ENCODE assay signal across 9 mouse cellular contexts in the genomic region with DNA sequence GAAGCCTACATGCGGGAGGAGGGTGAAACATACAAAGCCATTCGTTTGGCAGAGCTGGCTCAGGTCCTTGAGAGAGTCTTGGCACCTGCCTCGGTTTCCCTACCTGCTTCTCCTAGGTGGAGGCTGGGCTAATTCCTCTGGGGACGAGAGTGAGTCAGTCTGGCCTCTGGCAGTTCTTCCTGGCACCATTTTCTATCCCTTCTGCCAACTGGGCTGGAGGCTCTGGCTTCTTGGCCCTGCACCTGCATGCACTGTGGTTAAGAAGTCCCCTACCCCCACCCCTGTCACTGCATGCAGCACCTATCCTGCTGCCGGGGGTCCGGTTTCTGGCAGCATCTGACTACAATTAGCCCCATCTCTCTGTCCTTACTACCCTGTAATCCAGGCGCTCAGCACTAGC. TPM values are rescaled to one million over a fixed set of nuclear protein-coding genes. Genes with fewer than 3 reads are reported as not detected.
DNase-seq lines count a peak whose midpoint lies in the region; ATAC-seq lines count a peak whose summit lies in the region.
"Had no signal": no experiment of that assay in that cellular context is flagged by ENCODE, and none has a peak within 500 bp of the region (broad histone marks: within the 10 kb centered on the region; RNA-seq: fewer than 3 reads in every experiment).

No protein-coding gene starts in this region.

- H3K36me3 ChIP-seq in heart, embryonic 15.5 days = no peaks in the 10 kb centered on the region
- H3K36me3 ChIP-seq in heart, embryonic 12.5 days = no peaks in the 10 kb centered on the region
- no peaks in the 10 kb centered on the region for H3K36me3 ChIP-seq in intestine, embryonic 16.5 days (ENCODE audit: control insufficient read depth, insufficient read depth, low read length)
- peaks cover 3% of the 10 kb centered on the region; the same call in 1 of the 2 replicates for H3K36me3 ChIP-seq in limb, embryonic 10.5 days

- H3K27ac ChIP-seq in heart, embryonic 15.5 days = 0 out of 2 replicates have a peak overlapping the region, but pooled peaks have one; percentile 10
- no peak overlapping the region for H3K27ac ChIP-seq in heart, embryonic 12.5 days (ENCODE audit: poor library complexity, severe bottlenecking)
- 0 out of 2 replicates have a peak overlapping the region, but pooled peaks have one; percentile 13 for H3K27ac ChIP-seq in intestine, embryonic 16.5 days (ENCODE audit: low read length)
- no peak overlapping the region for H3K27ac ChIP-seq in limb, embryonic 10.5 days

- no peak for ATAC-seq in heart, embryonic 15.5 days (replicated peaks; ENCODE audit: insufficient number of reproducible peaks, insufficient read depth, low FRiP score, low read depth)
- no peak for ATAC-seq in heart, embryonic 12.5 days (ENCODE audit: insufficient number of reproducible peaks, low FRiP score)
- no peak for ATAC-seq in intestine, embryonic 16.5 days

- H3K4me3 ChIP-seq in heart, embryonic 15.5 days = no peak overlapping the region
- H3K4me3 ChIP-seq in heart, embryonic 12.5 days = no peak overlapping the region
- no peak overlapping the region for H3K4me3 ChIP-seq in intestine, embryonic 16.5 days (ENCODE audit: low read length)
- H3K4me3 ChIP-seq in limb, embryonic 10.5 days = no peak overlapping the region

- DNase-seq in adrenal gland, postnatal 25 days = peak; percentile 60
- DNase-seq in fibroblast of lung, adult 2 months (ENCODE audit: low read depth) = peak; percentile 51
- no peak for DNase-seq in layer of hippocampus, postnatal 25 days (ENCODE audit: extremely low spot score in 1 of 2, low spot score in 1 of 2)
- no peak for DNase-seq in limb, embryonic 10.5 days (ENCODE audit: low spot score)
- DNase-seq in ovary, adult 18-20 months (ENCODE audit: low spot score) = no peak
- DNase-seq: lung, embryonic 14.5 days had no signal

- H3K9me3 ChIP-seq in heart, embryonic 15.5 days (replicated peaks) = no peaks in the 10 kb centered on the region
- H3K9me3 ChIP-seq in heart, embryonic 12.5 days (replicated peaks) = no peaks in the 10 kb centered on the region
- H3K9me3 ChIP-seq in intestine, embryonic 16.5 days (ENCODE audit: control insufficient read depth, low read length) = no peaks in the 10 kb centered on the region
- no peaks in the 10 kb centered on the region for H3K9me3 ChIP-seq in limb, embryonic 10.5 days (replicated peaks)

- H3K27me3 ChIP-seq in heart, embryonic 15.5 days = peaks cover 32% of the 10 kb centered on the region
- H3K27me3 ChIP-seq in heart, embryonic 12.5 days (replicated peaks) = peaks cover 50% of the 10 kb centered on the region
- H3K27me3 ChIP-seq in intestine, embryonic 16.5 days (replicated peaks; ENCODE audit: control insufficient read depth, insufficient read depth, low read length) = no peaks in the 10 kb centered on the region; the same call in 1 of the 2 replicates
- H3K27me3 ChIP-seq in limb, embryonic 10.5 days (ENCODE audit: low read depth, poor library complexity, severe bottlenecking) = peaks cover 60% of the 10 kb centered on the region

- 72% methylated on average over 7 of the region's 7 CpGs for WGBS in heart, embryonic 15.5 days
- WGBS in heart, embryonic 12.5 days = 80% methylated on average over 7 of the region's 7 CpGs
- WGBS in intestine, embryonic 16.5 days = 74% methylated on average over 7 of the region's 7 CpGs
- WGBS in limb, embryonic 10.5 days = 66% methylated on average over 7 of the region's 7 CpGs

- H3K4me1 ChIP-seq in heart, embryonic 15.5 days (replicated peaks) = peaks cover 37% of the 10 kb centered on the region
- H3K4me1 ChIP-seq in heart, embryonic 12.5 days (replicated peaks) = peaks cover 39% of the 10 kb centered on the region
- H3K4me1 ChIP-seq in intestine, embryonic 16.5 days (ENCODE audit: control insufficient read depth, insufficient read depth, low read length) = peaks cover 53% of the 10 kb centered on the region
- peaks cover 62% of the 10 kb centered on the region for H3K4me1 ChIP-seq in limb, embryonic 10.5 days

- 0 out of 2 replicates have a peak overlapping the region, but pooled peaks have one; percentile 11 for H3K4me2 ChIP-seq in heart, embryonic 15.5 days
- no peak overlapping the region for H3K4me2 ChIP-seq in heart, embryonic 12.5 days
- H3K4me2 ChIP-seq in intestine, embryonic 16.5 days (ENCODE audit: low read depth, low read length) = peak overlapping the region; percentile 27; the same call in 1 of the 2 replicates
- H3K4me2 ChIP-seq: lung, embryonic 14.5 days had no signal

- H3K9ac ChIP-seq in heart, embryonic 15.5 days = no peak overlapping the region
- no peak overlapping the region for H3K9ac ChIP-seq in heart, embryonic 12.5 days
- no peak overlapping the region for H3K9ac ChIP-seq in intestine, embryonic 16.5 days (ENCODE audit: low read depth, low read length)
- H3K9ac ChIP-seq: lung, embryonic 14.5 days had no signal

RNA-seq across cellular contexts. Expression of gene Fam222a, which starts 7.7 kb away (rescaled TPM):
- 0.74 and 1.6 TPM in 2 replicates for polyA plus RNA-seq in heart, embryonic 15.5 days (2015; fragmentation: Nextera tagmentation; extraction: Ambion mirVana)
- polyA plus RNA-seq in heart, embryonic 12.5 days (2016; fragmentation: Nextera tagmentation; extraction: Ambion mirVana) = 0.63 and 1.1 TPM in 2 replicates
- total RNA-seq in adrenal gland, postnatal 25 days (2021) = 26.9 and 39.8 TPM in 2 replicates
- 3.9 and 5.8 TPM in 2 replicates for polyA plus RNA-seq in intestine, embryonic 16.5 days (2015; fragmentation: Nextera tagmentation; extraction: Ambion mirVana)
- 1 to 10 TPM; 5.1 to 6.6 TPM for total RNA-seq in layer of hippocampus, postnatal 25 days (2021)
- polyA plus RNA-seq in limb, embryonic 10.5 days (2016; fragmentation: Nextera tagmentation; extraction: Ambion mirVana) = 1.4 and 1.9 TPM in 2 replicates

Comparison
In these comparisons a context has a peak if more than half of its experiments do, and no peak if none do; other contexts are left out.
1. H3K27ac ChIP-seq: peak in heart, embryonic 15.5 days (single experiment) and intestine, embryonic 16.5 days (single experiment); none in heart, embryonic 12.5 days (single experiment) and limb, embryonic 10.5 days (single experiment).
2. DNase-seq: peak in adrenal gland, postnatal 25 days (single experiment) and fibroblast of lung, adult 2 months (single experiment); none in layer of hippocampus, postnatal 25 days (0 of 2), limb, embryonic 10.5 days (single experiment) and ovary, adult 18-20 months (single experiment).